Mouse (Mus musculus): ENCODE measurements at regions not wholly inside any gene's neighbourhood (a gene's known extent, or its start where the extent isn't known, plus 50 kb on each side); places are given as distances from the start of the nearest gene placed in this dataset.
A peak's percentile ranks its signal among the peaks of the same experiment; 100 is the strongest.

- DNase-seq = peak; percentile 9
Measured at GRCm38 (mm10) chr12:45384864-45385263, 310.4 kb upstream of the Stxbp6 start.

Measured in kidney, postnatal 14 days (tissue).